Mouse (Mus musculus) layer of hippocampus, postnatal 10 days (tissue): ENCODE data around the gene Actg1. TPM values are rescaled to one million over a fixed set of nuclear protein-coding genes. Genes with fewer than 3 reads are reported as not detected.

Experiments used
- DNase-seq, 2 experiments: peaks; one replicate each; pipeline ENCODE4 v3.0.0; 2021; ENCODE audit warnings: low spot score in 2 of 2
- total RNA-seq, 2 experiments: library from RNA; stranded (reverse); gene quantifications; 2 replicates each; pipeline ENCODE4 v1.2.3; 2021

Gene Actg1
- total RNA-seq, 2 experiments from 2014 or later, result 2,523 to 2,576 TPM

- DNase-seq, result no peak
These were observed 34.2 kb downstream of the Actg1 start for GRCm38 (mm10) chr11:120313906-120314685.

DNA sequence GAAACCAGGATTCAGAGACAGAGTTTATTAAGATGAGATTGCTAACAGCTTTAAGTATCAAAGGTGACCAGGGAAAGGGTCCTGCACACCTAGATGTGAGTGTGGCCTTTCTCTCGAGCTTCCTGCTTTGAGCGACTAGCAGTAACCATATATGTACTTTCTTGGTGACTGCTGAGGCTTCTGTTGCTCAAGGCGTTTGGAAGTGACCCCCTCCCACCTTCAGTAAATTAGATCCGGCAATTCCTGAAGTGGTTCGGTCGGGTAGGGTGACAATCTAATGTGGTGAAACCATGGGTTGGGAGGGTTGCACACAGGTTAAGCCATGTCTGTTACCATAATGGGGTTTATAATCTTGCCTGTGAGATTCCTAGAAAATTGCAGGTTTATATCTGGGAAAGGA lies 36.3 kb downstream of the Actg1 start:
- no peak for DNase-seq

DNA sequence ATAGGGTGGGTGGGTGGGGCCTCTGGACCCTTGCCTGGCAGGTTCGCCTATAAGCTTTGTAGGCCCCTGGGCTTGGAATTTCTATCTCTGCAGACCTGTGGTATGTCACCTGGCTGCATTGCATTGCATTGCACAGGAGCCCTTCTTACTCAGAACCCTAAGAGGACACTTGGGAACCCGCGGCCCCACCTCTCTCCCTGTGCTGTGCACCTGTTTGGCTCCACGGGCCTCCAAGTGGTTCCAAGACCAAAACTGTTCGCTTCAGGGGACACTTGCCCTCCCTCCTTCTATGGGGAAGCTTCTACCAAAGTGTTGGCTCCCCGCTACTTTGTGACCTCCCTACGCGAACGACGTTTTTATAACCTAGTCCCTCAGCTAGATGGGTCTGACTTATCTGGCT lies 36.8 kb downstream of the Actg1 start:
- DNase-seq, result peak in 1 of 2 experiments; percentile 6

- DNase-seq, result peak; percentile 89 to 94
These were observed 37.5 kb downstream of the Actg1 start for GRCm38 (mm10) chr11:120310813-120311312.

GRCm38 (mm10) chr11:120308441-120309320 lies 39.7 kb downstream of the Actg1 start:
- peak in 1 of 2 experiments; percentile 10 for DNase-seq

GRCm38 (mm10) chr11:120307566-120308430 lies 40.5 kb downstream of the Actg1 start:
- peak; percentile 99 for DNase-seq

DNA sequence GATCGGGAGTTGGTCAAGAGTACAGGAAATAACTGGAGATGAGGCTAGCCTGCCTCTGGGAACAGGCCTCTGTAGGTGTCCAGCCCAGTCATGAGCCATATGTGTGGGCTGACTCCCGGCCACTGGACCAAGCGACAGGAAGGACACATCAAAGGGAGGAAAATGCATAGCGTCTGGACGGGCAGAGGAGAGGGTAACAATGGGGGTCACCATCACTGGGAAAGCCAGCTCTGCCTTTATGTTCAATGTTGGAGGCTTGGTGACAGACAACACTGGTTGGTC lies 41.3 kb downstream of the Actg1 start:
- DNase-seq, result no peak

- DNase-seq, result no peak
These were observed 41.8 kb downstream of the Actg1 start for GRCm38 (mm10) chr11:120306366-120307131.

DNA sequence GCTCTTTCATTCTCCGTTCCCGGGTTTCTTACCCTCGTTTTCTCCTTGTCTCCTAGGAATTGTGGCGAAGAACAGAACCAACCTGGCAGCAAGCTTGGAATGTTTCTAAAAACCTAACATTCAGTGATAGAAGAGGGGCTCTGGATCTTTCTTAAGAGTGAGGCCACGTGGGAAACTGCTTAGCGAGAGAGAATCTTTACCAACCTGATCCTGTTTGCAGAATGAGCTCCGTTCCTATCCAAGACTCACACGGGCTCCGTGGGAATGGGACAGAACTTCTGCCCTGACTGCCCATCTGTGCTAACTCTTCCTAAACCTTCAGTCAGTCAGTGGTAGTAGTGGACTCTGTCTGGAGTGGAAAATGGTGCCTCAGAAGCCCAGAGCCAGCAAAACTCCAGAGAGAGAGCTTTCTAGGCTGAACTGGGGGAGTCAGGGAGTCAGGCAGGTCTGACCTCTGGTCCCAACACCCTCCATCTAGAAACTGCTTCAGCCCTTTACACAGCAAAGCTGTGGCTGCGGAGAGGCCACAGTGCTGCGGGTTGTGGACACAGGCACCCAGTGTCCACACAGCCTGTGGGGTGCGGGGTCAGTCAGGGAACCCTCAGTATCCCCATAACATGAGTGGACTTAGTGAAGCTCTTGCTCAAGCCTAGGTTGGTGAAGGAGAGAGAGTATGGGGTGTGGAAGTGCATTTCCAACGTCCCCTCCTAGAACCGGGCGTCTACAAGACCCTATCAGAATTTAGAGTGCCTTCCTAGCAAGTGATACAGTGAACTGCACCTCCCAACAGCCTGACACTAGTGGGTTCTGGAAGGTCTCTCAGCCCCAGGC lies 42.6 kb downstream of the Actg1 start:
- DNase-seq, result no peak

- peak; percentile 78 to 85 for DNase-seq
These were observed 43.3 kb downstream of the Actg1 start for GRCm38 (mm10) chr11:120304886-120305534.

GRCm38 (mm10) chr11:120304350-120304694 lies 44.0 kb downstream of the Actg1 start:
- DNase-seq, result no peak

DNA sequence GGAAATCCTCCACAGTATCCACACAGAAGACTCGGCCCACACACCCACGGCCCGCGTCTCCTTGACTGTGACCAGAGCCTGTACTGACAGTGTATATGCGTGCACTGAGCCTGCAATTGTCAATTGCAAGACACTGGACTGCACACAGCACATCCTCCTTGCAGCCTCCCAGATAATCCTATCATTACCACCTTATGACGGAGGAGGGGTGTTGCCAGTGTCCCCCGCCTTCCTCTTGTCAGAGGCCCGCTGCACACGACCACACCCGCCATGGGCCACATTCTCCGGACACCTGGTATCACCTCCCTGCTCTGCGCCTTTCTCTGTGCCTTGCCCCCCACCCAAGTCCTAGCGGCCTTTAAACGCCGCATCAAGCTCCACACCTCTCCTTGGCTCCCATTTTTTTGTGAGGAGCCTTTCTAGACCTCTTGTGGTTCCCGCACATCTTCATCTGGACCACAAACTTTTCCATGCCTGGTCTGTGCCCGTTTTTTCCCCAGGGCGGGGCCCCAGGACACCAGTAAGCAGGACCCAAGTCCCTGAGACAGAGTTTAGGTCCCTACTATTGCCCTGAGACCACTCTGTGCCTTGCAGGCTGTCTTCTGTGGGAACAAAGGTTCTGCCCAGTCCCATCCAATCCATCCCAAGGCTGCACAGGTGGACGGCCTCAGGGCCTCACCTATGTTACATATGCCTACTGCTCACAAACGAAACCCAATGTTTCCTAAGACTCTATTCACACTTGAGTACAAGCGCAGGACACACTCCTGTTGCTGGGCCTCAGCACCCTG lies 44.6 kb downstream of the Actg1 start:
- DNase-seq, result no peak

- DNase-seq, result no peak
These were observed 45.2 kb downstream of the Actg1 start for GRCm38 (mm10) chr11:120303119-120303518.

GRCm38 (mm10) chr11:120299484-120299883 lies 48.9 kb downstream of the Actg1 start:
- DNase-seq, result no peak

GRCm38 (mm10) chr11:120298441-120299141 lies 49.8 kb downstream of the Actg1 start:
- no peak for DNase-seq

DNA sequence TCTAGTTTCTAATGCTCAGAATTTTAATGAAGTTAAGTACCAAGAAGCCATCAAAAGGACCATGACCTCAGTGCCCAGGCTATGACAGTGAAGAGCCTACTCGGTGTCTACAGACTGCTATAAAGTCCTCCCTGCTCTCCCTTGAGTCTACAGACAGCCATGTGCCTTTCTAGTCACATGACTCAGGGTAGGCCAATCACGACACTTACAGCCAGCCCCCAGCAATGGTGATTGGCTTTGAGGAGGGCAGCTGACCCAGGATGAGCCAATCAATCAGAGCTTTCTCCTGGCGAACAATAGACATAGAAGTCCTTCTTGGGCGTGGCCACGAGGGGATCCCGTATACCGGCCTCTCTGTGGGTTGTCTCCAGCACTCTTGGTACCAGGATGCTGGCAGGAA lies 50.6 kb downstream of the Actg1 start:
- no peak for DNase-seq

DNA sequence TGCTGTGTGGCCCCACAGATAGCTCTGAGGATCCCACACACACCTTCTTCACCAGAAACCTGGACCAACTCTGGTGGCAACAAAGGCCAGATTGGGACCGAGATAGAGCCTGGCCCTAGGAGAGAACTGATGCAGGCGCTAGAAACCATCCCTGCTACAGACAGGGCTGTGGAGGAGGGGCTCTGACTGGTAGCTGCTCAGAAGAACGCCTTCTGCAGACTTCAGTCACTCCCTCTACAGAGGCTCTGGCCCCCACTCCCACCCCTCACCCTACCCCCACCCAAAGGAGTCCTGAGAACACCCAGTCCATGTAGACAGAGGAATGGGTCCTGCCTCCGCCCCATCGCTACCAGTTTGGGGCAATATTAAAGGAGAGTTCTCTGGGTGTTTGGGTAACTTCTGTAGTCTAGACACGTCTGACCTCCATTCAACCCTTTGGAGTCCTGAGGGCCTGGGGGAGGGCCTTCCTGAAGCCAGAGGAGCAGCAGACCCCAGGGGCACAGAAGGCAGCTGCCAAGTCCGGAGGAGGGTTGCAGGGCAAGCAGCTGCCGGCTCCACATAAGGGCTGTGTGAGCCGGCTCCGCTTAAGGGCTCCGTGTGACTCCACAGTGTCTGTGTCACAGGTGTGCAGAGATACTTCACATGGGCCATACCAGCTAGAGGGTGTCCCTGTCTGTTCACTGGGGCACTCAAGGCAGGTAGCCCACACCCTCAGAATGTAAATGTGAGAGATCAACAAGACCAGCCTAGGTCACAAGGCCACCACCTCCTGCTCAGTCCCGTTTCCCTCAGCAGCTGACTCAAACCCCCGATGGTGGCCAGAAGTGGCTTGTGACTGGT lies 51.8 kb downstream of the Actg1 start:
- DNase-seq, result no peak
